Mouse (Mus musculus) neutrophil, adult 65 days (primary cell): ENCODE results near the gene Arhgap30. TPM values are rescaled to one million over a fixed set of nuclear protein-coding genes. Genes with fewer than 3 reads are reported as not detected.

Experiments used
- total RNA-seq: library from RNA; stranded (reverse); gene quantifications from 2 replicates; pipeline ENCODE4 v1.2.4, GENCODE M21; 2023

The Arhgap30 gene
- 268 and 358 TPM in 2 replicates for total RNA-seq

GRCm38 (mm10) chr1:171388376-171389102, at the start of gene Arhgap30:
Gene Arhgap30 (plus strand): TSS chr1:171388954.

GRCm38 (mm10) chr1:171345225-171346094, 43.3 kb upstream of the Arhgap30 start, which contains the start of the genes Nit1 and Pfdn2:
Gene Nit1 (minus strand): TSS chr1:171345646.
Gene Pfdn2 (plus strand): TSS chr1:171345670.

GRCm38 (mm10) chr1:171360656-171361055, 28.1 kb upstream of the Arhgap30 start, which contains the start of gene Klhdc9:
Gene Klhdc9 (minus strand): TSS chr1:171360798.

GRCm38 (mm10) chr1:171369845-171370556, 18.8 kb upstream of the Arhgap30 start, which contains the start of gene Nectin4:
Gene Nectin4 (plus strand): TSS chr1:171370099.

DNA sequence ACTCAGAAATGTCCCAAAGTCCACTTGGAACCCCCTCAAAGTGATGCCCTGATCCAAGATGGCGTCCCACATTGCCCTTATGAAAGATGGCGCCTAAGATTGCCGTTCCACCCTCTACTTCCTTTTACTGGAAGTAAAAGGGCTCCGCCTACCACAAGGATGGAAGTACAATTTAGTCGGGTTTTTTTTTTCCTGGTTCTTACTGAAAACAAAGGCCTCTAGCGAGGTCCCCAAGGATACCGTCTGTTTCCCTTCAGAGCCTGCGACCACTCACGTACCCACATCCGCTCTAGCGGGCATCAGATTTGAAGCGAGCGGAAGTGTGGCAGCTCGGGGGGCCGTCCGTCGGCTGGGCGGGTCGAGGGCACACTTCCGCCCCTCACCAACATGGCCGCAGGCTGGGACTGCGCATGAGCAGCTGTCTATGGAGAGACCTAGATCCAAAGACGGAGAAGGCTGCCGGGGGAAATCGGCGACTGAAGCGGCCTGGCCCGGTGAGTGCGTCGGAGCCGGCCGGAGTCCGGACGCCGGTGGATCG, 22.3 kb downstream of the Arhgap30 start, which contains the start of gene Usf1:
Gene Usf1, plus strand, starts transcription at position 367 of the 538 bp plus-strand sequence.

DNA sequence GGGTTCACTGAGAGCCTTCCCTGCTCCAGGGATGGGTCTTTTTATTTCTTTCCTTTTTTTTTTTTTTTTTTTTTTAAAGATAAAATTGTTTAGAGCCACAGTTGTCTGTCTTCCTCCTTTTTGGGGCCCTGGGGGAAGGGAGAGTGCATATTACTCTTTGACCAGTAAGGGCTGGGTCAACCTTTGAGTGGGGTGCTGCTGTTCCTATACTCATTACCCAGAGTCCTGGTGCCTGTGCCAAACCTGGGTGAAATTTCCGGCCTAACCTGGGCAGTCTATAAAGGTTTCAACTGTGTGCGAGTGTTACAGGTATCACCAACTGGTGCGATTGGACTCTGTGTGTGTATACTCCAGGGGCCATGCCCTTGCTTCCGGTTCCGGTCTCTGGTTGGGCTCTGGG, 29.9 kb downstream of the Arhgap30 start, which contains the start of gene Tstd1:
Gene Tstd1, plus strand, starts transcription at position 213 of the 400 bp plus-strand sequence.

DNA sequence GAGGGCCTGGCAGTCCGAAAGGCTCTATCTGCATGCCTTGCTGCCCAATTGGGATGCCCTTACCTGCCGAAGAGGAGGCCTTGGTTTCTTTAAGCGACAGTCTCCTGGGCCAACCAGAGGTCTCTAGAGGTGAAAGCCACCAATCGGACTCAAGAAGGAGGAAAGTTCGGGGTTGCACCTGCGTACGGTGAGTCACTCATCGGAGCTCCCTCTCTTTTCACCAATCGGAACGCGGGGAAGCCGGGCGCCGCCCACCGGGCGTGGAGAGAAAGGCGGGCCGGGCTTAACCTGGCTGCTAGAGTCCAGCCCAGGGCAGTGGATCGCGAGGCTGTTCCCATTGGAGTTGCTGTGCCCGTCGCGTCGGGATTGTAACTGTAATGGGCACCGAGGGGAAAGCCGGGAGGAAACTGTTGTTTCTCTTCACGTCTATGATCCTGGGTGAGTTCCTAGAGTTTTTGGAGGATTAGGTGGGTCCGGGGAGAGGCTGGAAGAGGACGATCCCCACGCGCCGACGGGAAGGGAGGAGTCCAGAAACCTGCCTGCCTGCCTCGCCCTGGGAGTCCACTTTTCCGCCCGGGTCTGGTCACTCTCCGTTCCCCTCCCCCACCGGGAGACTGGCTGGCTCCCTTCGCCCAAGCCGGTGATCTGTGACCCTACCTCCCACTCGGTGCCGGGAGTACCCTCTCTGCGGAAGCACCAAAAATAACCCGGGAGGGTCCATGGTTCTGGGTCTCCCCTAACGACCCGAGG, 48.7 kb downstream of the Arhgap30 start, which contains the start of gene F11r:
Gene F11r, plus strand, starts transcription at position 272 of the 750 bp plus-strand sequence.

Other genes starting within 250 kb of the Arhgap30 start
- 70.1 and 76.7 TPM in 2 replicates for gene Sdhc, start 238.4 kb upstream of the Arhgap30 start, total RNA-seq
- not detected in 2 replicates for gene Mpz, start 238.2 kb upstream of the Arhgap30 start, total RNA-seq
- 0.25 and 0.38 TPM in 2 replicates for gene Pcp4l1, start 192.7 kb upstream of the Arhgap30 start, total RNA-seq
- gene Nr1i3, start 175.0 kb upstream of the Arhgap30 start, total RNA-seq, result not detected in 2 replicates
- gene Tomm40l, start 166.4 kb upstream of the Arhgap30 start, total RNA-seq, result 7.2 and 11.8 TPM in 2 replicates
- gene Apoa2, start 163.9 kb upstream of the Arhgap30 start, total RNA-seq, result not detected in 2 replicates
- gene Fcer1g, start 154.6 kb upstream of the Arhgap30 start, total RNA-seq, result 1,184 and 1,203 TPM in 2 replicates
- not detected in 2 replicates for gene Adamts4, start 138.5 kb upstream of the Arhgap30 start, total RNA-seq
- 68.8 and 134 TPM in 2 replicates for gene Ndufs2, start 137.6 kb upstream of the Arhgap30 start, total RNA-seq
- 115 and 168 TPM in 2 replicates for gene B4galt3, start 118.6 kb upstream of the Arhgap30 start, total RNA-seq
- 64.8 and 86.5 TPM in 2 replicates for gene Ppox, start 107.8 kb upstream of the Arhgap30 start, total RNA-seq
- 27.7 and 31.0 TPM in 2 replicates for gene Usp21, start 101.0 kb upstream of the Arhgap30 start, total RNA-seq
- gene Ufc1, start 93.9 kb upstream of the Arhgap30 start, total RNA-seq, result 40.6 and 41.8 TPM in 2 replicates
- 17.9 and 25.5 TPM in 2 replicates for gene Dedd, start 59.8 kb upstream of the Arhgap30 start, total RNA-seq
- gene Nit1, start 43.3 kb upstream of the Arhgap30 start, total RNA-seq, result 15.9 and 16.3 TPM in 2 replicates
- 39.2 and 40.6 TPM in 2 replicates for gene Pfdn2, start 43.3 kb upstream of the Arhgap30 start, total RNA-seq
- not detected in 2 replicates for gene Klhdc9, start 28.2 kb upstream of the Arhgap30 start, total RNA-seq
- gene Nectin4, start 18.9 kb upstream of the Arhgap30 start, total RNA-seq, result 1.1 and 1.6 TPM in 2 replicates
- gene Usf1, start 22.4 kb downstream of the Arhgap30 start, total RNA-seq, result 111 and 118 TPM in 2 replicates
- gene Tstd1, start 29.9 kb downstream of the Arhgap30 start, total RNA-seq, result 1.6 and 2.3 TPM in 2 replicates
- 1.2 TPM in 2 replicates for gene F11r, start 48.6 kb downstream of the Arhgap30 start, total RNA-seq
- gene Alyref2, start 114.5 kb downstream of the Arhgap30 start, total RNA-seq, result 6.1 and 6.8 TPM in 2 replicates
- not detected in 2 replicates for gene Itln1, start 146.3 kb downstream of the Arhgap30 start, total RNA-seq
- 9.8 and 13.7 TPM in 2 replicates for gene Cd244a, start 170.2 kb downstream of the Arhgap30 start, total RNA-seq
- gene Ly9, start 218.5 kb downstream of the Arhgap30 start, total RNA-seq, result 11.8 and 14.7 TPM in 2 replicates